Mouse (Mus musculus) ES-Bruce4 (cell line): ENCODE measurements around the gene Rab1a.

ENCODE experiments used
- EP300 ChIP-seq: IDR thresholded peaks from 2 replicates; pipeline ENCODE4 v1.6.1; 2011; ENCODE audit warnings: low read depth, low read length; ENCODE audit not compliant: insufficient read depth
- POLR2A ChIP-seq: IDR thresholded peaks from one replicate; pipeline ENCODE4 v1.8.1; 2011; ENCODE audit warnings: low read length; ENCODE audit not compliant: insufficient read depth

DNA sequence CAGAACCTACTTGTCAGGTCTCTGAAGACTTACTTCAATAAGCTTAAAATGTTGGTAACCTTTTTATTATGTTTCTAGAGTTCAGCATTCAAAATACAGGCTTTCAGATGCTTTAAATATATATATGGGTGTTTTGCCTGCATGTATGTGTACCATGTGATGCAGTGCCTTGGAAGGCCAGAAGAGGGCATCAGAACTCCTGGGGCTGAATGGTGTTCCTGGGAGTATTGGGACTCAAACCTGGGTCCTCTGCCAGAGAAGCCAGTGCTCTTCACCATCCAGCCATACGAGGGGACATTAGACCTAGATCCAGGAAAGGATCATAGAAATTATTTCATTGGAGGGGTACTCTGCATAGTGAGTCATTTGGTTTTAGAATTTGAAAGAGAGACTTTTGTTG, 13.5 kb downstream of the Rab1a start:
- TF ChIP-seq POLR2A (no peak), EP300 (no peak)
